Mouse (Mus musculus) hindbrain, embryonic 14.5 days (tissue): ENCODE measurements around the gene Dbt. TPM values are rescaled to one million over a fixed set of nuclear protein-coding genes. Genes with fewer than 3 reads are reported as not detected.

Source experiments
- polyA plus RNA-seq: library from polyadenylated mRNA; unstranded; fragments of >200 nt; fragmentation: Nextera tagmentation; extraction: Ambion mirVana; gene quantifications from 2 replicates; pipeline ENCODE4 v1.2.1, GENCODE M21; 2014

Gene Dbt
- polyA plus RNA-seq, 1 experiment from 2014 or later, result 11.6 TPM

Other genes with a start within 250 kb of the Dbt start
- 4.1 TPM in 2 replicates for gene Cdc14a, start 89.0 kb upstream of the Dbt start, polyA plus RNA-seq
- gene Rtca, start 4.9 kb upstream of the Dbt start, polyA plus RNA-seq, result 113 and 115 TPM in 2 replicates
- 0.39 TPM in 1 of 2 replicates, not detected in the other for gene Lrrc39, start 49.9 kb downstream of the Dbt start, polyA plus RNA-seq
- gene Sass6, start 81.9 kb downstream of the Dbt start, polyA plus RNA-seq, result 13.1 and 14.2 TPM in 2 replicates
- 15.9 and 24.5 TPM in 2 replicates for gene Trmt13, start 101.5 kb downstream of the Dbt start, polyA plus RNA-seq
- 71.2 and 77.0 TPM in 2 replicates for gene Mfsd14a, start 149.6 kb downstream of the Dbt start, polyA plus RNA-seq
- not detected in 2 replicates for gene Gm43191, start 168.2 kb downstream of the Dbt start, polyA plus RNA-seq
- gene Slc35a3, start 199.8 kb downstream of the Dbt start, polyA plus RNA-seq, result 10.1 and 10.3 TPM in 2 replicates